ENCODE assay signal across 8 mouse cellular contexts in genomic region chr7:141902791-141903190, GRCm38 (mm10). TPM values are rescaled to one million over a fixed set of nuclear protein-coding genes. Genes with fewer than 3 reads are reported as not detected.
DNase-seq lines count a peak whose midpoint lies in the region; ATAC-seq and TF ChIP-seq lines count a peak whose summit lies in the region.

No protein-coding gene starts in this region.

- H3K4me2 ChIP-seq in intestine, embryonic 15.5 days (replicated peaks) = peak overlapping the region; percentile 76
- H3K4me2 ChIP-seq in midbrain, postnatal 0 days (ENCODE audit: low read depth, low read length, poor library complexity, severe bottlenecking) = peak overlapping the region; percentile 55

- no peak overlapping the region for H3K9ac ChIP-seq in intestine, embryonic 15.5 days
- H3K9ac ChIP-seq in midbrain, postnatal 0 days (replicated peaks; ENCODE audit: low read length, poor library complexity, severe bottlenecking) = peak overlapping the region; percentile 59

- no peak; the same call in 1 of the 2 replicates for ATAC-seq in erythroblast, adult 5-6 weeks (replicated peaks; ENCODE audit: low FRiP score, poor library complexity, severe bottlenecking)
- ATAC-seq in intestine, embryonic 15.5 days = no peak
- ATAC-seq in midbrain, postnatal 0 days (ENCODE audit: low FRiP score) = no peak

- H3K9me3 ChIP-seq in erythroblast, embryonic 14.5 days (ENCODE audit: control insufficient read depth, low read length) = 0 out of 2 replicates have a peak, but pooled peaks cover 2% of the 10 kb centered on the region
- H3K9me3 ChIP-seq in intestine, embryonic 15.5 days = no peaks in the 10 kb centered on the region
- no peaks in the 10 kb centered on the region for H3K9me3 ChIP-seq in midbrain, postnatal 0 days (ENCODE audit: low read length)

- peak; percentile 76 for DNase-seq in right cerebral cortex, adult 18-20 months
- DNase-seq in right cerebral cortex, postnatal 4 days = no peak
- no peak for DNase-seq in midbrain, postnatal 0 days (ENCODE audit: low spot score)
- no peak for DNase-seq in ovary, postnatal 10 days (ENCODE audit: low spot score)
- no peak for DNase-seq in gastrocnemius, postnatal 25 days

- peaks cover 20% of the 10 kb centered on the region for H3K36me3 ChIP-seq in erythroblast, embryonic 14.5 days (ENCODE audit: control insufficient read depth)
- H3K36me3 ChIP-seq in intestine, embryonic 15.5 days = no peaks in the 10 kb centered on the region
- H3K36me3 ChIP-seq in midbrain, postnatal 0 days (ENCODE audit: insufficient read depth, low read length) = no peaks in the 10 kb centered on the region

- 71% methylated on average over 4 of the region's 4 CpGs for WGBS in intestine, embryonic 15.5 days
- 67% methylated on average over 4 of the region's 4 CpGs for WGBS in midbrain, postnatal 0 days

- H3K4me1 ChIP-seq in erythroblast, embryonic 14.5 days (ENCODE audit: control insufficient read depth) = peaks cover 41% of the 10 kb centered on the region
- peaks cover 15% of the 10 kb centered on the region for H3K4me1 ChIP-seq in intestine, embryonic 15.5 days (replicated peaks)
- peaks cover 22% of the 10 kb centered on the region for H3K4me1 ChIP-seq in midbrain, postnatal 0 days (ENCODE audit: insufficient read depth, low read length)

- no peak for TF ChIP-seq CTCF in midbrain, postnatal 0 days (IDR thresholded peaks at IDR 0.05)

- peaks cover 37% of the 10 kb centered on the region for H3K27me3 ChIP-seq in erythroblast, embryonic 14.5 days (ENCODE audit: control insufficient read depth)
- H3K27me3 ChIP-seq in intestine, embryonic 15.5 days (replicated peaks) = no peaks in the 10 kb centered on the region
- no peaks in the 10 kb centered on the region for H3K27me3 ChIP-seq in midbrain, postnatal 0 days (ENCODE audit: insufficient read depth, low read length)

- H3K4me3 ChIP-seq in erythroblast, embryonic 14.5 days (replicated peaks) = peak overlapping the region; percentile 83
- H3K4me3 ChIP-seq in intestine, embryonic 15.5 days (replicated peaks) = peak overlapping the region; percentile 80
- peak overlapping the region; percentile 87 for H3K4me3 ChIP-seq in midbrain, postnatal 0 days (ENCODE audit: low read depth, low read length)

- no peak overlapping the region for H3K27ac ChIP-seq in intestine, embryonic 15.5 days
- H3K27ac ChIP-seq in midbrain, postnatal 0 days (ENCODE audit: low read depth, low read length) = peak overlapping the region; percentile 84

RNA-seq across cellular contexts. Expression of gene Tollip, which starts 15.5 kb away (rescaled TPM):
- 3.3 and 4.2 TPM in 2 replicates for polyA plus RNA-seq in erythroblast, embryonic 14.5 days (2012)
- 7.3 and 25.5 TPM in 2 replicates for total RNA-seq in erythroblast, adult 5-6 weeks (2015; ENCODE audit: low replicate concordance)
- 16.4 and 19.4 TPM in 2 replicates for total RNA-seq in erythroblast, adult 5-6 weeks (2017; ENCODE audit: low replicate concordance)
- 43.9 and 46.2 TPM in 2 replicates for polyA plus RNA-seq in intestine, embryonic 15.5 days (2015; fragmentation: Nextera tagmentation; extraction: Ambion mirVana)
- 99.4 and 110 TPM in 2 replicates for total RNA-seq in midbrain, postnatal 0 days (2014; rRNA removed)
- 78.0 and 81.3 TPM in 2 replicates for polyA plus RNA-seq in midbrain, postnatal 0 days (2015; fragmentation: Nextera tagmentation; extraction: Ambion mirVana)
- 10 to 100 TPM; 26.3 to 28.5 TPM for total RNA-seq in gastrocnemius, postnatal 25 days (2021)

RNA-seq across cellular contexts. Expression of gene Brsk2, which starts 46.8 kb away (rescaled TPM):
- 0.02 TPM in 1 of 2 replicates, not detected in the other for polyA plus RNA-seq in erythroblast, embryonic 14.5 days (2012)
- total RNA-seq in erythroblast, adult 5-6 weeks (2015; ENCODE audit: low replicate concordance) = not detected in 2 replicates
- total RNA-seq in erythroblast, adult 5-6 weeks (2017; ENCODE audit: low replicate concordance) = not detected in 2 replicates
- polyA plus RNA-seq in intestine, embryonic 15.5 days (2015; fragmentation: Nextera tagmentation; extraction: Ambion mirVana) = 1.3 and 1.8 TPM in 2 replicates
- 137 and 159 TPM in 2 replicates for total RNA-seq in midbrain, postnatal 0 days (2014; rRNA removed)
- 18.9 and 20.1 TPM in 2 replicates for polyA plus RNA-seq in midbrain, postnatal 0 days (2015; fragmentation: Nextera tagmentation; extraction: Ambion mirVana)
- total RNA-seq in gastrocnemius, postnatal 25 days (2021) = under 1 TPM; 0.11 to 0.26 TPM

Comparison
In these comparisons a context has a peak if more than half of its experiments do, and no peak if none do; other contexts are left out.
1. RNA of gene Brsk2, which starts 46.8 kb away (total RNA-seq): 137 to 159 TPM in midbrain, postnatal 0 days; 0.11 to 0.26 TPM in gastrocnemius, postnatal 25 days and not detected in erythroblast, adult 5-6 weeks; every median in the first group is over 100 times any median in the second.
2. Peak in every context shown above with its lines, with median percentiles within 50 percentile points of each other: H3K4me3 ChIP-seq.